Mouse (Mus musculus) testis, adult 2 months (tissue): Measurements from ENCODE around the gene Atad5. TPM values are rescaled to one million over a fixed set of nuclear protein-coding genes. Genes with fewer than 3 reads are reported as not detected.

Source experiments
- H3K27ac ChIP-seq: fragments of 200-500 bp; 2 replicates; pipeline ENCODE4 v1.5.1; 2012; ENCODE audit warnings: low read depth, low read length; ENCODE audit not compliant: control insufficient read depth, insufficient read depth
- H3K27me3 ChIP-seq: fragments of 200-500 bp; 2 replicates; pipeline ENCODE4 v1.6.1; 2012; ENCODE audit warnings: mild to moderate bottlenecking, low read length, moderate library complexity; ENCODE audit not compliant: control insufficient read depth, insufficient read depth
- H3K36me3 ChIP-seq: fragments of 200-500 bp; 2 replicates; pipeline ENCODE4 v1.6.1; 2012; ENCODE audit warnings: mild to moderate bottlenecking, low read length; ENCODE audit not compliant: control insufficient read depth, insufficient read depth
- H3K4me1 ChIP-seq: fragments of 200-500 bp; 2 replicates; pipeline ENCODE4 v1.6.1; 2012; ENCODE audit warnings: low read length; ENCODE audit not compliant: control insufficient read depth, insufficient read depth
- H3K4me3 ChIP-seq: fragments of 200-500 bp; 2 replicates; pipeline ENCODE4 v1.5.1; 2012; ENCODE audit warnings: low read depth, mild to moderate bottlenecking, low read length, moderate library complexity, mixed read lengths; ENCODE audit not compliant: control insufficient read depth
- CTCF ChIP-seq: fragments of 200-500 bp; IDR thresholded peaks from 2 replicates; pipeline ENCODE4 v1.5.1; 2012; ENCODE audit warnings: low read depth, mild to moderate bottlenecking, inconsistent platforms, low read length, moderate library complexity; ENCODE audit not compliant: control insufficient read depth, insufficient read depth, insufficient replicate concordance
- POLR2A ChIP-seq: fragments of 200-500 bp; IDR thresholded peaks from 2 replicates; pipeline ENCODE4 v1.6.1; 2012; ENCODE audit warnings: low read depth, mild to moderate bottlenecking, inconsistent platforms, low read length, moderate library complexity; ENCODE audit not compliant: control insufficient read depth
- polyA plus RNA-seq: library from polyadenylated mRNA; depleted of rRNA; stranded (reverse); fragments of >200 nt; gene quantifications from 2 replicates; pipeline ENCODE4 v1.2.3, GENCODE M21; 2012; rRNA removed

Gene Atad5
- 0.83 and 1.2 TPM in 2 replicates for polyA plus RNA-seq

DNA sequence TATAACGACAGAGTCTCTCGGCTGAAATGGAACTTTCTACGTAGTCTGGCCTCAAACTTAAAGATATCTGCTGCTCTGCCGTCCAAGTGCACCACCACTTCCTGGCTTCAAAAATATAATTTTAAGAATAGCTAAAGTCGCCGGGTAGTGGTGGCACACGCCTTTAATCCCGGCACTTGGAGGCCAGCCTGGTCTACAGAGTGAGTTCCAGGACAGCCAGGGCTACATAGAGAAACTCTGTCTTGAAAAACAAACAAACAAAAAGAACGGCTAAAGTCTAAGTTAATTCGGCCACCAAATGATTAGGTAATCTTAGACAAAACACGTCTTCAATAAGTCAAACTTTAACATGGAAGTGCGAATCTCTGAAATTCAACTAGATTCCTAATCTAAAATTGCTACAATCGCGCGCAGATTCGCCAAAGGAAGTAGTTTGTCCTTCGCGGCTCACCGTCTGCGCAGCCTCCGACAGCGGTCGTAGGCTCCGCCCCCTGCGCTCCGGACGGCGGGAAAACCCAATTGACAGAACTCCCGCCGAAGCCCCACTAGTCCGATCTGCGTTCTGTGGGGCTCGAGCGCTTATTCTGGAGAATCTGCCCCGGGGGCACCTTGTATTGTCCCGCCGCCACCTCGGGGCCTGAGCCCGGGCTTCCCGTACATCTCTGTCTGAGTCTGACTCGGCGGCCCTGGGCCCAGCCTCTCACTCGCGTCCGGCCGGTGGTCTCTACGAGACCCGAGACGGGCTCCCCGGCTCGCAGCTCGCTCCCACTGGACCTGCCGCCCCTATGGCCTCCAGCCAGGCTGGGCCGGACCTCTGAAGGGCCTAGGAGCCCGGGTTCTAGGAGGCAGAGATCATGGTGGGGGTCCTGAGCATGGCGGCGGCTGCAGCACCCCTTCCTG is at the start of gene Atad5:
Atad5 (plus strand) TSS at position 484 of the 900 bp plus-strand sequence.
- peak within 1 kb of the TSS; percentile 56 for H3K27ac ChIP-seq
- H3K27me3 ChIP-seq: no peaks in the 10 kb centered on the region
- TF ChIP-seq POLR2A (0 out of 2 replicates have a peak, but pooled peaks have one; percentile 32), CTCF (no peak)
- H3K36me3 ChIP-seq: no peaks in the 10 kb centered on the region
- peaks cover 3% of the 10 kb centered on the region; the same call in 1 of the 2 replicates for H3K4me1 ChIP-seq
- peak within 1 kb of the TSS; percentile 94 for H3K4me3 ChIP-seq

DNA sequence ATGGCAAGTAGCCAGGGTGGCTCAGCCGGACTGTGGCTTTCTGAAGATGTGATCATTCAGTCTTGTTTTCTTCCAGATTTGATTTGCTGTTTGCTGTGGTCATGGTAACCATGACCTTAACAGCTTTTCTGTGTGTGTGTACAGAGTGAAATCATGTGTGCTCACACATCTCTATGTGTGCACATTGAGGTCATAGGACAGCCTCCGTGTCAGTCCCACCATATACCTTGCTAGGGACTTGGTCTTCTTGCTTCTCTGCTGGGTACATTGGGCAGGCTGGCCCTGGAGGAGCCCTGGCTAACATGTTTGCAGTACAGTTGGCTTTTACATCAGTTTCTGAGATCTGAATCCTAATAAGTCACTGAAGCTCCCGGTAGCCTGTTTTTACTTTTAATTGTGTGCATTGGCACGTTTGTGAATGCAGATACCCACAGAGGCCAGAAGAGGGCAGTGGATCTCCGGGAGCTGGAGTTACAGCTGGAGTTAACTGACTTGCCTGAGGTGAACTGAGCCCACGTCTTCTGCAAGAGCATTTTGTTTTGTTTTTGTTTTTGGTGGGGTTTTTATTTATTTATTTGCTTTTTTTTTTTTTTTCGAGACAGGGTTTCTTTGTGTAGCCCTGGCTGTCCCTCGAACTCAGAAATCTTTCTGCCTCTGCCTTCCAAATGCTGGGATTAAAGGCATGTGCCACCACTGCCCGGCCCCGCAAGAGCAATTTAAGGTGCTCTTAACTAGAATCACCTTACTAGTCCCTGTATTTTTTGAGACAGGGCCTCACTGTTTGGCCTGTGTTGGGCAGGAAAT is 46.4 kb upstream of the Atad5 start:
- TF ChIP-seq CTCF (peak; percentile 40; the same call in 1 of the 2 replicates), POLR2A (no peak)
- no peak overlapping the region for H3K4me3 ChIP-seq

DNA sequence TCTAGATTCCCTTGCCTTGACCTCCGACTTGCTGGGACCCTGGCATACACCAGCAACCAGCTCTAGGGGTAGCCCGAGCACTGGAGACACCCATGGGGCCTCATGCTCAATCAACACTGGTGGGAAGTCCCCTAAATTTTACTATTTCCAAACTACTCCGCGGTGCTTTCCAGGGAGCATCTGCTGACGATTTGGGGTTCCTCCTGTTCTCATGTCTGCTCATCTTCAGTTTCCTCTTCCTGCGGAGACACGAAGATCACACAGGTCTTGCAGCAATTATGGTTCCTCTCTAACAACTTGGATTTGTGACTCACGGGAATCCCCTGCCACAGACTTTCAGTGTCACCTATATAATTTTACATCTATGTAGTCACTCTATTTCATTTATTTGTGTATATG is 45.8 kb upstream of the Atad5 start:
- H3K27ac ChIP-seq: no peak overlapping the region
- no peak for TF ChIP-seq POLR2A
- TF ChIP-seq CTCF: no peak
- H3K36me3 ChIP-seq: no peaks in the 10 kb centered on the region
- H3K4me3 ChIP-seq: no peak overlapping the region
- H3K4me1 ChIP-seq: no peaks in the 10 kb centered on the region
- no peaks in the 10 kb centered on the region for H3K27me3 ChIP-seq

More for the DNA sequence above, 46.4 kb upstream of the Atad5 start:
- no peaks in the 10 kb centered on the region for H3K27me3 ChIP-seq
- no peaks in the 10 kb centered on the region for H3K4me1 ChIP-seq
- H3K27ac ChIP-seq: no peak overlapping the region
- H3K36me3 ChIP-seq: no peaks in the 10 kb centered on the region

GRCm38 (mm10) chr11:80046856-80047255 is 42.3 kb upstream of the Atad5 start:
- Histone ChIP-seq H3K4me3 (no peak overlapping the region), H3K27me3 (no peaks in the 10 kb centered on the region)
- TF ChIP-seq POLR2A (no peak), CTCF (no peak)

GRCm38 (mm10) chr11:80050088-80050487 is 39.1 kb upstream of the Atad5 start:
- Histone ChIP-seq H3K36me3 (no peaks in the 10 kb centered on the region), H3K4me1 (no peaks in the 10 kb centered on the region), H3K27me3 (no peaks in the 10 kb centered on the region), H3K27ac (no peak overlapping the region), H3K4me3 (no peak overlapping the region)
- TF ChIP-seq POLR2A (no peak), CTCF (no peak)

More at GRCm38 (mm10) chr11:80046856-80047255, 42.3 kb upstream of the Atad5 start:
- H3K36me3 ChIP-seq: no peaks in the 10 kb centered on the region
- H3K27ac ChIP-seq: no peak overlapping the region
- no peaks in the 10 kb centered on the region for H3K4me1 ChIP-seq

GRCm38 (mm10) chr11:80052456-80052855 is 36.7 kb upstream of the Atad5 start:
- H3K27ac ChIP-seq: no peak overlapping the region
- H3K4me3 ChIP-seq: no peak overlapping the region
- H3K4me1 ChIP-seq: no peaks in the 10 kb centered on the region
- H3K27me3 ChIP-seq: no peaks in the 10 kb centered on the region
- TF ChIP-seq POLR2A: no peak
- no peaks in the 10 kb centered on the region for H3K36me3 ChIP-seq

DNA sequence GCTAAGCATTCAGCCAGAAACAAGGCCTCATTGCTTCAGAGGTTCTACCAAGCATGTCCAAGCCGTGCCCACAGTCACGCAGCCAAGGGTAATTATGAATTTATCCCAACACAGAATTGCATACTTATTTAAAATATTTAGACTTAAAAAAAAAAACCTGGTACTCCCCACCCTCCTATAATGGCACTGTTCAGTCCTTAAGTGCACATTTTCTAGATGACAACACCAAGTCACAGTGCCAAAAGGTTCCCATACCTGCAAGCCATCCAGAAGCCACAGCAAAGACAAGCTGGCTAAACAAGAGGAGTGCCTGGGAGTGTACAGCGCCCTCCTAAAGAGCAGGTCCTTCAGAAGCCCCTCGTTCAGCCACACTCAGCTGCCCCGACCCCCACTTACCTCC is 36.0 kb upstream of the Atad5 start:
- TF ChIP-seq CTCF (no peak), POLR2A (no peak)
- Histone ChIP-seq H3K4me3 (no peak overlapping the region), H3K27me3 (no peaks in the 10 kb centered on the region), H3K36me3 (no peaks in the 10 kb centered on the region), H3K27ac (no peak overlapping the region), H3K4me1 (no peaks in the 10 kb centered on the region)
